Mouse (Mus musculus) liver, adult 2 months (tissue): Measurements from ENCODE around the gene Gpatch8.

Experiments
- CTCF ChIP-seq: fragments of 200-500 bp; IDR thresholded peaks from 2 replicates; pipeline ENCODE4 v1.5.1; 2011; ENCODE audit warnings: low read depth, low read length, control low read depth
- POLR2A ChIP-seq: fragments of 200-500 bp; IDR thresholded peaks from 2 replicates; pipeline ENCODE4 v1.6.1; 2011; ENCODE audit warnings: low read length, control low read depth; ENCODE audit not compliant: insufficient read depth; ENCODE audit errors: extremely low read depth

GRCm38 (mm10) chr11:102557386-102557785, 1.2 kb upstream of the Gpatch8 start:
- TF ChIP-seq CTCF (no peak), POLR2A (no peak)
